Mouse (Mus musculus): ENCODE results near the gene Cd68.
A peak's percentile ranks its signal among the peaks of the same experiment; 100 is the strongest.

DNA sequence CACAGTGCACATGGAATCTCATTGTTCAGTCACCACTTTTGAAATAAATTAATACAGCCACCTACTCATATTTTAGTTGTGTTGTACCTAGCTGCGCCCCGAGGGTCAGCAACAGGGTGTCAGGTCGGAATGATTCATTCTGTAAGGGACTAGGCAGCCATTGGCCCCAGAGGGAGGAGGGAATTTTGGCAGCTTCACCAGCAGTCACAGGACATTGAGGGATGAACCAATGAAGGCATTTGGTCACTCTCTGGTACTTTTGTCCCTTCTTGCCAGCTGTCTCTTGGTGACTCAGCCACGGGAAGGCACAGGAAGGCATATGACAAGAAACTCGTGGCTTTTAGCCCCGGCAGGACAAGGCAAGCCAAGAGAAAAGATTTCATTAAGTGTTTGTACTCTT lies 2.2 kb downstream of the Cd68 start:
- TF ChIP-seq POLR2A (IDR thresholded peaks at IDR 0.05; ENCODE audit: insufficient read depth, low read depth, low read length) (no peak), CTCF (IDR thresholded peaks at IDR 0.05) (no peak), EP300 (IDR thresholded peaks at IDR 0.05; ENCODE audit: insufficient read depth, low read depth, low read length) (peak; percentile 63; the same call in 1 of the 2 replicates)
